Mouse (Mus musculus): Measurements from ENCODE around the gene C3ar1.

- TF ChIP-seq CTCF (conservative IDR thresholded peaks at IDR 0.05; ENCODE audit: low read length) (no peak), NANOG (IDR thresholded peaks at IDR 0.05; ENCODE audit: borderline replicate concordance, low read length) (no peak)
Observed at GRCm38 (mm10) chr6:122821822-122822221, 34.1 kb downstream of the C3ar1 start.

All from E14TG2a.4 (cell line).